Mouse (Mus musculus): Measurements from ENCODE around the gene Ralgapa2. TPM values are rescaled to one million over a fixed set of nuclear protein-coding genes. Genes with fewer than 3 reads are reported as not detected.

The Ralgapa2 gene
- polyA plus RNA-seq, 1 experiment, result 17.8 TPM

DNA sequence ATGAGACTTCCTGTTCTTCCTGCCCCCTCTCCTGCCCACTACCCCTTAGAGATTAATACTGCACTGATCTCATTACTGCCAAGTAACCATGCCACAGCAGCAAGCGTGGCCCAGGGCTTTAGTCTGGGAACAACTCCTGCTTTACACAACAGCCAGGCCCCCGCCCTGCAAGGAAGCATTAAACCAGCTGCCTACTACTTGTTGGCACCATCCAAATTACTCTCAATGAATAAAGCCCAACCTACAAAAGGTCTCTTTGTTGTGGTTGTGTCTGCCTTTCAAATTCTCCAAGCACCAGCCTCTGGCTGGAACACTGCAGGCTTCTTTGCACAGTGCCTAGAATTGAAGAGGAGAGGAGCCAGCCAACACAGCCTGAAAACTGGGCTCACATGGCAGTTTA lies 164.2 kb downstream of the Ralgapa2 start:
- no peak overlapping the region for H3K4me3 ChIP-seq (ENCODE audit: control insufficient read depth, insufficient read depth, low read length)
- peaks cover 3% of the 10 kb centered on the region; the same call in 1 of the 2 replicates for H3K36me3 ChIP-seq (ENCODE audit: control insufficient read depth, insufficient read depth, low read length)
- H3K4me1 ChIP-seq (replicated peaks; ENCODE audit: control insufficient read depth, insufficient read depth, low read length), result peaks cover 6% of the 10 kb centered on the region
- no peak overlapping the region for H3K27ac ChIP-seq (ENCODE audit: control insufficient read depth, insufficient read depth, low read length)
- no peak for DNase-seq
- no peaks in the 10 kb centered on the region for H3K27me3 ChIP-seq (ENCODE audit: control insufficient read depth, insufficient read depth, low read length)
- WGBS, result 17% methylated on average over 2 of the region's 2 CpGs
- TF ChIP-seq CTCF (IDR thresholded peaks at IDR 0.05; ENCODE audit: borderline replicate concordance, control insufficient read depth, extremely low read depth, insufficient read depth, low read length, poor library complexity) (no peak), POLR2A (IDR thresholded peaks at IDR 0.05; ENCODE audit: control insufficient read depth, extremely low read depth, insufficient read depth, low read length, poor library complexity) (no peak)

DNA sequence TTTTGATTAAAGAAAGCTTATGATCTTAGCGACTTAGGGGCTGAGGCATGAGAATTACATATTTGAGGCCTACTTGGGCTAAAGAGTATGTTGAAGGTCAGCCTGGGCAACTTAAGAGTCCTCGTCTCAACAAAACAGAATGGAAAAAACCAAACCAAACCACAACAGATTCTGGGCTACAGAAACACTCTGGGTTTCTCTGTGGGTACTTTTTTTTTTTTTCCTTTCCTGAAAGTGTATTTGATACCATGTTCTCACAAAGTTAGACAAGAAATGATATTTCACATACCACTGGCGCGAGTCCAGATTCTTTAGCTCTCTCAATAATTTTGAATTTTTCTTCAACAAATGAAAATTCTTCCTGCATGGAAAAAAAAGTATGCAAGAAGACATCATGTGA lies 172.1 kb downstream of the Ralgapa2 start:
- no peak for TF ChIP-seq CTCF (IDR thresholded peaks at IDR 0.05; ENCODE audit: borderline replicate concordance, control insufficient read depth, extremely low read depth, insufficient read depth, low read length, poor library complexity)
- Histone ChIP-seq H3K36me3 (ENCODE audit: control insufficient read depth, insufficient read depth, low read length) (peaks cover 5% of the 10 kb centered on the region; the same call in 1 of the 2 replicates), H3K27me3 (ENCODE audit: control insufficient read depth, insufficient read depth, low read length) (no peaks in the 10 kb centered on the region), H3K27ac (ENCODE audit: control insufficient read depth, insufficient read depth, low read length) (no peak overlapping the region), H3K4me1 (replicated peaks; ENCODE audit: control insufficient read depth, insufficient read depth, low read length) (no peaks in the 10 kb centered on the region), H3K4me3 (ENCODE audit: control insufficient read depth, insufficient read depth, low read length) (no peak overlapping the region)
- 86% methylated on average over 4 of the region's 4 CpGs for WGBS
- no peak for DNase-seq

DNA sequence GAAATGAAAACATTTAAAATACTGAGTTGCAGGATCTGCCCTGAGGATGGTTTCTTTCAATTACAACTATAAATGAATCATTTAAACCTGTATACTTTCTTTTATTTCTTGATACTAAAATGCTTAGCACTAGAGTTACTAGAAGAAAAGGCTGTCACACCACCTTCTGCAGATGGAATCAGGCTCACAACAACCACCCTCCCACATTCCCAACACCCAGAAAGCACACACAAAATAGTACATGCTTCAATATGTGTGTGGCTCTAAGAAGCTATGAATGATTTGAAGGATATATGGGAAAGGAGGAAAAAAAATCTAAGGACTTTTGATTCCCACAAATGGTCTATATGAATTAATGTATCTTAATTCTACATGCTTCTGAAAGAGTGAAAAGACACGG lies 174.6 kb downstream of the Ralgapa2 start:
- 89% methylated on average over 1 of the region's 1 CpGs for whole genome bisulfite sequencing

DNA sequence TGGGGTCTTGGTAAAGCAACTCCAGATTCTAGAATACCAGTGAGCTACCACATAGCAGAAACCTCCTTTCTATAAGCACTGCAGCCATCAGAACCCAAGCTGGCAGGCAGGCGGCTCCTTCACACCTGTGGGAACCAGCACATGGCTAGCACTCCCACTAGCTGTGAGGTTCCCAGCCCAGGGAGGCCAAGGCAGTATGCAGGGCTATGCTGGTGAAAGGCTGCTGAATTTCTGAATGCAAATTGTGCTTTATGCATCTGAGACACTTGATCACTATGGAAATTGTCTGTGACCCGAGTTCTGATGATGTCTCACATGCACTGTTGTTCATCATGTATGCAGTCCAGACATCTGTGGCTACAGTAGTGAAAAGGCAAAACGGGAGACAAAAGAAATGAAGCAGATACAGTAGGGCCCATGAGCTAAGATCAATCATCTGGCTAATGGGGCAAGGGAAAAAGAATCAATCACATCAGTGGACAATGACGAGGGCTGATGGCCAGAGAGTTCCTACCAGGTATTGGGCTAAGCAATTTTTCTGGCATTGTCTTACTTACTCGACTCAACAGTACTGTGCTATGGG lies 180.2 kb downstream of the Ralgapa2 start:
- Histone ChIP-seq H3K36me3 (ENCODE audit: control insufficient read depth, insufficient read depth, low read length) (no peaks in the 10 kb centered on the region), H3K27me3 (ENCODE audit: control insufficient read depth, insufficient read depth, low read length) (no peaks in the 10 kb centered on the region), H3K4me1 (replicated peaks; ENCODE audit: control insufficient read depth, insufficient read depth, low read length) (no peaks in the 10 kb centered on the region), H3K27ac (ENCODE audit: control insufficient read depth, insufficient read depth, low read length) (no peak overlapping the region), H3K4me3 (ENCODE audit: control insufficient read depth, insufficient read depth, low read length) (no peak overlapping the region)
- TF ChIP-seq CTCF (IDR thresholded peaks at IDR 0.05; ENCODE audit: borderline replicate concordance, control insufficient read depth, extremely low read depth, insufficient read depth, low read length, poor library complexity), result no peak
- TF ChIP-seq POLR2A (IDR thresholded peaks at IDR 0.05; ENCODE audit: control insufficient read depth, extremely low read depth, insufficient read depth, low read length, poor library complexity), result no peak
- no peak for DNase-seq
- 90% methylated on average over 5 of the region's 5 CpGs for WGBS

More for the DNA sequence above, 174.6 kb downstream of the Ralgapa2 start:
- H3K36me3 ChIP-seq (ENCODE audit: control insufficient read depth, insufficient read depth, low read length), result peaks cover 5% of the 10 kb centered on the region; the same call in 1 of the 2 replicates
- no peak for TF ChIP-seq CTCF (IDR thresholded peaks at IDR 0.05; ENCODE audit: borderline replicate concordance, control insufficient read depth, extremely low read depth, insufficient read depth, low read length, poor library complexity)
- TF ChIP-seq POLR2A (IDR thresholded peaks at IDR 0.05; ENCODE audit: control insufficient read depth, extremely low read depth, insufficient read depth, low read length, poor library complexity), result no peak
- DNase-seq, result no peak
- H3K4me1 ChIP-seq (replicated peaks; ENCODE audit: control insufficient read depth, insufficient read depth, low read length), result no peaks in the 10 kb centered on the region
- no peaks in the 10 kb centered on the region for H3K27me3 ChIP-seq (ENCODE audit: control insufficient read depth, insufficient read depth, low read length)
- H3K27ac ChIP-seq (ENCODE audit: control insufficient read depth, insufficient read depth, low read length), result no peak overlapping the region
- no peak overlapping the region for H3K4me3 ChIP-seq (ENCODE audit: control insufficient read depth, insufficient read depth, low read length)

DNA sequence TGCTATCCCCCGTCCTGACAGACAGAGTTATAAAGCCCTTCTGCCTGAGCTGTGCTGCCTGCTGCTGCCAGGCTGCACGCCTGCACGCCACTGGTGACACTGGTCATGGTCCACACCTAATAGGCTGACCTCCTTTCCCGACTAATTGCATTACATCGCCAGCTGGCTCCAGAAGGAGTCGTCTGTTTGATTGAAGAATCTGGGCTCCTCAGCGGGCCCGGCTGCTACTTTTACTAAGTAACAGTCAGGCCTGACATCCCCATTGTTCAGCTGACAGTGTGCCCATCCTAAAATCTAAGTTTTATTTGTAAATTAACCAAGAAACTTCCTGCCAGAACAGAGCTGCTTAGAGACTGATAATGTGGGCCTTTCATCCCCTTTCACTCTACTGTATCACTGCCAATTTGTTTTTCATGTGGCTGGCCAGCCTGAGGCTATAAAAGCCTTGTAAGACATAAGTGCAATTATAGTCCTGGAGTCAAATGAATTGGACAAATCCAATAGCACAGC lies 181.3 kb downstream of the Ralgapa2 start:
- Histone ChIP-seq H3K36me3 (ENCODE audit: control insufficient read depth, insufficient read depth, low read length) (no peaks in the 10 kb centered on the region), H3K27me3 (ENCODE audit: control insufficient read depth, insufficient read depth, low read length) (no peaks in the 10 kb centered on the region), H3K27ac (ENCODE audit: control insufficient read depth, insufficient read depth, low read length) (no peak overlapping the region), H3K4me1 (replicated peaks; ENCODE audit: control insufficient read depth, insufficient read depth, low read length) (no peaks in the 10 kb centered on the region), H3K4me3 (ENCODE audit: control insufficient read depth, insufficient read depth, low read length) (no peak overlapping the region)
- no peak for TF ChIP-seq CTCF (IDR thresholded peaks at IDR 0.05; ENCODE audit: borderline replicate concordance, control insufficient read depth, extremely low read depth, insufficient read depth, low read length, poor library complexity)
- no peak for TF ChIP-seq POLR2A (IDR thresholded peaks at IDR 0.05; ENCODE audit: control insufficient read depth, extremely low read depth, insufficient read depth, low read length, poor library complexity)
- no peak for DNase-seq
- 96% methylated on average over 8 of the region's 8 CpGs for WGBS

DNA sequence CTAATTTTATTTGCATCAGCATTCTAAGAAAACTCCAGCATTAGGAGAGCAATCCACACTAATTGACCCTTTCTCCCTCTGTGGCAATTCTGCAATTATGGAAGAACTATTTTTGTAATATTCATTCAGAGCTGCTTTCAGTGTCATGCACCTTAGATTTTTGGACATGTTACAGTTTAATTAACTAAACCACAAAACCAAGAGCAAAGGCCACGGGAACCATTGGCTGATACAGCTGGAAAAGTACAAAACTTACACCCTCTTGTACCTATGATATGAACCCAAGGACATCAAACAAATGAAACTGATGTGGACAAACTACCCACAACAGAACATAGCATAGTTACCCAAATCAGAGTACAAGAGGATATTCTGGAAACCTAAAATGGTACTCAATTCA lies 182.0 kb downstream of the Ralgapa2 start:
- H3K27me3 ChIP-seq (ENCODE audit: control insufficient read depth, insufficient read depth, low read length), result no peaks in the 10 kb centered on the region
- no peak overlapping the region for H3K27ac ChIP-seq (ENCODE audit: control insufficient read depth, insufficient read depth, low read length)
- no peaks in the 10 kb centered on the region for H3K36me3 ChIP-seq (ENCODE audit: control insufficient read depth, insufficient read depth, low read length)
- no peak for DNase-seq
- no peak for TF ChIP-seq POLR2A (IDR thresholded peaks at IDR 0.05; ENCODE audit: control insufficient read depth, extremely low read depth, insufficient read depth, low read length, poor library complexity)
- no peak for TF ChIP-seq CTCF (IDR thresholded peaks at IDR 0.05; ENCODE audit: borderline replicate concordance, control insufficient read depth, extremely low read depth, insufficient read depth, low read length, poor library complexity)
- H3K4me3 ChIP-seq (ENCODE audit: control insufficient read depth, insufficient read depth, low read length), result no peak overlapping the region
- WGBS, result 75% methylated on average over 1 of the region's 1 CpGs
- no peaks in the 10 kb centered on the region for H3K4me1 ChIP-seq (replicated peaks; ENCODE audit: control insufficient read depth, insufficient read depth, low read length)

DNA sequence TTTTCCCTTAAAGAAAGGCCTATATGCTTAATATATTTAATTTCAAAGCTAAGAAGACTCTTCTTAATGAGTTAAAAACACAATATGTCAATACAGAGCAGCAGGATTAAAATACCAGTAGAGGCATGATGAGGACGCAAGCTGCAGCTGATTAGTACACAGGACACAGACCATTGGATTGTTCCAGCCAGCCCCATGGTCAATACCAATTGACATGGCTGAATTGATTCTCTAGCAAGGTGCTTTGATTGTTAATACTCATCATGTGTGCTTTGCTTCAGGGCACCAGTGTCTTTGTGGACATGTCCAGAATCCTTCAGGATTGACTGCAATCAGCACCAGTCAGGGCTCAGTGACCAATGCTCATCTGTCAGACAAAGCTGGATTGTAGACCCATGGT lies 185.5 kb downstream of the Ralgapa2 start:
- no peak overlapping the region for H3K4me3 ChIP-seq (ENCODE audit: control insufficient read depth, insufficient read depth, low read length)
- peaks cover 3% of the 10 kb centered on the region; the same call in 1 of the 2 replicates for H3K4me1 ChIP-seq (replicated peaks; ENCODE audit: control insufficient read depth, insufficient read depth, low read length)
- 98% methylated on average over 1 of the region's 1 CpGs for WGBS
- no peak for DNase-seq
- H3K27me3 ChIP-seq (ENCODE audit: control insufficient read depth, insufficient read depth, low read length), result no peaks in the 10 kb centered on the region
- no peak overlapping the region for H3K27ac ChIP-seq (ENCODE audit: control insufficient read depth, insufficient read depth, low read length)
- no peaks in the 10 kb centered on the region for H3K36me3 ChIP-seq (ENCODE audit: control insufficient read depth, insufficient read depth, low read length)
- TF ChIP-seq CTCF (IDR thresholded peaks at IDR 0.05; ENCODE audit: borderline replicate concordance, control insufficient read depth, extremely low read depth, insufficient read depth, low read length, poor library complexity) (no peak), POLR2A (IDR thresholded peaks at IDR 0.05; ENCODE audit: control insufficient read depth, extremely low read depth, insufficient read depth, low read length, poor library complexity) (no peak)
